Mouse (Mus musculus): ENCODE data around the gene Ncapg2. TPM values are rescaled to one million over a fixed set of nuclear protein-coding genes. Genes with fewer than 3 reads are reported as not detected.

Gene Ncapg2
- 2.3 TPM in 2 replicates for polyA plus RNA-seq (2012; rRNA removed)

DNA sequence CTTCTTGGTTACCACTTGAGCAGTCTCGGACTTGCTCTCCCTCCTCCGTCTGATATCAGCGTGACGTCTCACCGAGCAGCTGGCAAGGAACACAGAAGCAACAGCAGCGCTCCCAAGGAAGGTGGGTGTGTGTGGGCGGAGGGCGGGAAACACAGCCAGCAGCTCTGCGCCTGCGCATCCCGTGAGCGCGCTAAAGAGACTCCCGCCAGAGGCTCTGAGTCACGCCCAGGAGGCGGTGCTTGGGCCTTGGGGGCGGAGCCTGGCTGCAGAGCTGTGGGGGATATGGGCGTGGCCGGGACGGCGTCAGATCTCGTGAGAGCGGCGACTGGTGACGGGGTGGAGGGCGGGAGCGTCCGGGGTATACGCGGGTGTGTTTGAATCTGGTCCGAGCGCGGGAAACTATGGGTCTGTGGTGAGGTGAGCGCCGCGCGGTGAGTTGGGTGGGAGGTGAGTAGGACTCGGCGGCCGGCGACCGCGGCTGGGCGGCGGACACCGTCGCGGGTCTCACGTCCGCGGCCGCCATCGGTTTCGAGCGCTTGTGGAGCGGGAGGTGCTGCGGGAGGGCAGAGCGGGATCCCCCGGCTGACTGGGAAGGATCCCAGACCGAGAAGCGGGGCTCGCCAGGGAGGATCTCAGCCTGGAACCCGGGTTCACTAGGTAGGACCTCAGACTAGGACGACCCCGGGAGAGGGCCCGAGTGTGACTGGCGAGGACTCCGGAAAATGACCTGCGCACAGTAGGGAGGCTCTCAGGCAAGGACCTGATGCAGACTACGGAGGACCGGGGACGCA, at the start of gene Ncapg2:
Gene Ncapg2, plus strand, starts transcription at position 358 of the 791 bp plus-strand sequence.

DNA sequence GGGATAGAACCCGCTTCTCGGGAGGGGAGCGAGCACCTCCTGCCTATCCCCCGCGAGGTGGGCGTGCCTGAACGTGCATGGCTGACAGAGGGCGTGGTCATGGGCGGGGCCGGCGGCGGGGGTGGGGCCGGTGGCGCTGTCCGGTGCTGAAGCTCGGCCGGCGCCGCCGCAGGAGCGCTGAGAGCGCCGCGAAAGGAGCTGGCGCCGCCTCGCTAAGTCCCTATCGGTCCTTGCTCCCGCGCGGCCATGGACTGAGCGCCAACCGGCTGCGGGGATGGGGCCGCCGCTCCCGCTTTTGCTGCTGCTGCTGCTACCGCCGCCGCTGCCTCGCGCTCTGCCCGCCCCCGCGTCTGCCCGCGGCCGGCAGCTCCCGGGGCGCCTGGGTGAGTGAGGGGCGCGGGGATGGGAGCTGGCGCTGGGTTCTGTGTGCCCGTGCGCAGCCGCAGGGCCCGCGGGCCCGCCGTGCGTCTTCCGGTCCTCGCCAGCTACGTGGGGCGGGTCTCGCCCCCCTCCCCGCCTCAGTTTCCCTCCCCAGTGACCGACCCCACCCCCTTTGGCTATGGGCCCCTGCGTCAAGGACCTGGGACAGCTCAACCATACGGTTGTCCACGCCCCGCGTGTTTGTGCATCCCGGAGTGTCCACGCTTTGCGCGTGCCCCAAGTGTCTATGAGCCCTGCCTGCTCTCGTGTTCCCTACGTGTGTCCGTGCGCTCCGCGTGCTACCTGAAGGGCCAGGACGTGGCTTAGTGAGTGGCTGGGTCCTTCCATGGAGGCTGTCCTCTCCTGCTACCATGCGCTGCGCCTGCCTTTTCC, 80.6 kb downstream of the Ncapg2 start, which contains the start of gene Ptprn2:
Gene Ptprn2, plus strand, starts transcription at position 130 of the 813 bp plus-strand sequence.

Other genes with a start within 250 kb of the Ncapg2 start
- 4.0 TPM in 2 replicates for gene Wdr60, start 142.4 kb upstream of the Ncapg2 start, polyA plus RNA-seq (2012; rRNA removed)
- not detected in 2 replicates for gene Gm11027, start 130.0 kb upstream of the Ncapg2 start, polyA plus RNA-seq (2012; rRNA removed)
- gene Esyt2, start 124.2 kb upstream of the Ncapg2 start, polyA plus RNA-seq (2012; rRNA removed): 19.3 and 22.0 TPM in 2 replicates
- 41.4 and 44.7 TPM in 2 replicates for gene Ptprn2, start 80.3 kb downstream of the Ncapg2 start, polyA plus RNA-seq (2012; rRNA removed)

Data from colon, adult 2 months (tissue).